Mouse (Mus musculus) ovary, adult 18-20 months (tissue): ENCODE measurements at regions not wholly inside any gene's neighbourhood (a gene's known extent, or its start where the extent isn't known, plus 50 kb on each side); places are given as distances from the start of the nearest gene placed in this dataset.

Experiments
- DNase-seq: peaks from one replicate; pipeline ENCODE4 v3.0.0; 2022; ENCODE audit warnings: low spot score, mixed read lengths

DNA sequence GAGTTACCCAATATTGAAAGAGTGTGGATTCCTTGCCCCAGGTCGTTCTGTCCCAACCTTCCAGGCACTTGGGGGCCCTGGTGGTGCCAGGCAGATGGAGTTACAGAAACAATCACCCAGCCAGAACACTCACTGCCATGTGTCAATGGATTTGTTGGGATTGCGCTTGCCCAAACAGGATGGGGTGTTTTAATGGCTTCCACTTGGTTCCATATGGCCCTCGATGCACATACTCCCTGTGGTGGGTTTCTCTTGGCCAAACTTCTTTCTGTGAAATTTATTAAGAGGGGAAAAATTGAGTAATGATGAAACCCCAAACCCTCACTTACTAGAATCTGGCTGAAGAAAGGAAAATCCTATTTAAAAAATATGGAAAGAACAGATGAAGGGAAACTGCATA, 146.8 kb downstream of the Spata18 start:
- no peak for DNase-seq

DNA sequence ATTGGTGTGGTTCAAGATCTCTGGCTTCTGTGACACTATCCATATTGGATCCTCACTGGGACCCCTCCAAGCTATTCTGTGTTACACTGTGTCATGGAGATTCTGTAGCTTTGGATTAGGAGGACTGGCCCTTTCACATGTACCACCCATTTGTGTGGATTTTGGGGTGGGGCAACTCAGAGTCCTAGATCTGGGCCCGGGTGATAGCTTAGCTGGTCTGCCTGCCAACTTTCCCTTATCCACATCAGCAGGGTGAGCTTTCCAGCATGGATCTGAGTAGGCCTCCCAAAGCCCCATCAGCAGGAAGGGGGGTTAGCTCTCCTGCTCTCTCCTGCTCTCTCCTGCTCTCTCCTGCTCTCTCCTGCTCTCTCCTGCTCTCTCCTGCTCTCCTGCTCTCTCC, 152.3 kb downstream of the Spata18 start:
- no peak for DNase-seq

DNA sequence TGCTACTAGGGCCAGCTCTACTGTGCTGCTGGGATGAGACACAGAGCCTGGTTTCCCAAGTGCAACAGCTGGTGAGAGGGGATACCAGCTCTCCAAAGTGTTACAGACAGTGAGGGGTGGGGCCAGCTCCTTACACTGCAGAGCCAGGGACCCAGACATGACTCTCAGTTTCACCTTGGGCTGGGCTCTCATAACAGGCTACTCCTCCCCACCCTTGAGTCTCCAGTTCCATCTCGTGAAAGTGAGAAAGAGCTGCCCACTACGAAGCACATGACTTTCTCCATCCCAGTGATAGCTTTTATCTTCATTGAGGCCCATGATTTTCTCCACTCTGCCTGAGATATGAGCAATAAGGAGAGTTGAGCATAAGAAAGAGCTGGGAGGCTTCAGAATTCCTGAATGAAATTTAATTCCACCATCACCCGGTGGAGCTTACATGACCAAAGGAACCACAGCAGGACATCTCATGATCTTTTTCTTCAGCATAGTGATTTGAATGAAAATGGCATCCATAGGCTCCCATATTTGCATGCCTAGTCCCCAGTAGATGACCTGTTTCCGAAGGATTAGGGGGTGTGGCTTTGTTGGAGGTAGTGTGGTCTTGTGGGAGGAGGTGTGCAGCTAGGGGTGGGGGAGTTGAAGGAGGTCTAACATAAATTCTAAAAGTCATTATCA, 153.5 kb downstream of the Spata18 start:
- DNase-seq: no peak

GRCm38 (mm10) chr5:73810660-73811059, 159.5 kb downstream of the Spata18 start:
- DNase-seq: no peak

- no peak for DNase-seq
Observed at GRCm38 (mm10) chr5:73811094-73811521, 159.9 kb downstream of the Spata18 start.

GRCm38 (mm10) chr5:73815752-73816151, 164.6 kb downstream of the Spata18 start:
- no peak for DNase-seq

DNA sequence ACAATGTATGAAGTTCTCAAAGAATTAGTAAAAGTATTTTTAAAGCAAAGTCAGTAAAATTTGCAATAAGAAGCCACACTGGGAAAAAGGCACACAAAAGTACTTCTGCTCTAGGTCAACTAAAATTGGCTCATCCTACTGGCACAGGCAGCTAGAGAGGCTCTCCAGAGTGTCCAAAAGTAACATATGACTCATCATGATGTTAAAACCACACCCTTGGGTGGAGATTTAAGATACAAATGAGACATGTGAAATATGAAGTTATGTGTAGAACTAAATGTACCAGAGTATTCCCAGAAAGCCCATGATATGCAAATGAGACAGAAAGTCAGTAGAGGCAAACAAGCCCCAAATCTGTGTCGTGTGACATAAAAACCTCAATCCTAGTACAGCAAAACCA, 166.0 kb downstream of the Spata18 start:
- DNase-seq: no peak

DNA sequence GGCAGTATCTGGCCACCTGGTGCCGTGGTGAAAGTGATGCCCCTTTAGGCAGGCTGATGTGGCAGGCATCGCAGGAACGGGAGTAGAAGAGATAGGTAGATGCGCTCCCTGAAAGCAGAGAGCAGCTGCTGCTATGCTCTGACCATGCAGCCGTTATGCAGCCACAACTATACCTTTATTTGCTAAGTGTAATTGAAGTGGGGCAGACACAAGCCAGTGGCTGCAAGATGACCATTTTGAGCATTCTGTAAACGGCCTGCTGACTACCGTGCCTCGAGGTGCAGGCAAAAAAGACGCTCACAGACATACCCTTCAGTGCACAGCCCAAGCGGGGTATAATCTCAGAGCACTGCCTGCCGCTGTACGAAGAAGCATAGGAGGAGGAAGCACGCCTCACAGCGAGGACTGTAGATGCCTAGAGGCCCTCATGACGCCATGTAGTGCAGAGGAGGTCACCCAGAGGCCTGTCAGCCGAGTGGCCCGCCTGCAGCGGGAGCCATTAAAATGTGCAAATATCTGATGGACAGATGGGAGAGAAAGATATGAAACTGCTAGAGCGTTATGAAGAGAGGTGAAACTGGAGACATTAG, 170.9 kb downstream of the Spata18 start:
- no peak for DNase-seq

- DNase-seq: no peak
Observed at GRCm38 (mm10) chr5:73823421-73823820, 172.2 kb downstream of the Spata18 start.

- no peak for DNase-seq
Observed at GRCm38 (mm10) chr5:73826941-73827340, 175.8 kb downstream of the Spata18 start.

DNA sequence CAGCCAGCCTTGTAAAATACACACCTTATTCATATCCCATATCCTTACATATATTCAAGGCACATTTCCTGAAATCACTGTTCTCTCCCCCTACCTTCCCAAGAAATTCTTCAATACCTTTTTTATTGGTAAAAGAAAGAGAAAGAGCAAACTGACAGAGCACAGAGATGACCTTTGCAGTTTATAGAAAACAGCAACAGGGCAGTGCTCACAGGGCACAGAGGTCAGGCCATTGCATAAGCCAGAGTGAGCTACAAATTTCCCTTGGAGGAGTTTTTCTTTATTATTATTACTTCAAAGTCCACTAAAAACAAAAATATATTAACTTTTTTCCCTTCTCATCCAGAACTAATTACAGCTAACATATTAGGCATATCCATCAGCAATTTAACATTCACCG, 182.5 kb downstream of the Spata18 start:
- no peak for DNase-seq

GRCm38 (mm10) chr5:73843776-73844175, 192.6 kb downstream of the Spata18 start:
- no peak for DNase-seq

DNA sequence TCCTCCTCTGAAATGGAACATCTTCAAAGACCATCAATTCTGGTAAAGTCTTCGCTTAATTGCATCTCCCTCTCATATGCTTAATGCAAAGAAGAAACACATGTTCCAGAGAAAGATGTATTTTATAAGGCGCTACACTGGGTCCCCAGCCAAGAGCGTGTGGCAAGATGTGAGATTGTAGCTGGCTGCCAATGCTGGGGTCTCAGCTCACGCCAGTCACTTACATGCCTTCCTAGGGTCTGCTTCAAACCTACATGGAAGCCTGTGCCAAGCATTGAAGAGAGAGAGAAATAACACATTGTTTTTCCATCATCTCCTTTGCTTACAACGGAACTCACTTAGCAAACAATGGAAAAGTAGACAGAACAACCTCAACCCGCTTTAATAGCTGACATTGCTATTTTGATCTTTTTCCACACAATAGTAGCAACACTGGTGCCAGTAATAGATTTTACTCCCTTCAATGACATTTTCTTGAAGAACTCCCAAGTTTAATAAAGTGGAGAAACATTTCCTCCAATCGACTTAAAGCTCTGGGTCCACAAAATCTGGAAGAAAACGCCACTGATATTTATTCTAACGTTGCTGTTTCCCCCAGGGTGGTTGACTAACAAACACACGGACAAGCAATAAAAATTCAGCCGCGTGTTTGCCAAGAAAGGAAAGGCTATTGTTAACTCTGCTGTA, 195.1 kb downstream of the Spata18 start:
- no peak for DNase-seq

DNA sequence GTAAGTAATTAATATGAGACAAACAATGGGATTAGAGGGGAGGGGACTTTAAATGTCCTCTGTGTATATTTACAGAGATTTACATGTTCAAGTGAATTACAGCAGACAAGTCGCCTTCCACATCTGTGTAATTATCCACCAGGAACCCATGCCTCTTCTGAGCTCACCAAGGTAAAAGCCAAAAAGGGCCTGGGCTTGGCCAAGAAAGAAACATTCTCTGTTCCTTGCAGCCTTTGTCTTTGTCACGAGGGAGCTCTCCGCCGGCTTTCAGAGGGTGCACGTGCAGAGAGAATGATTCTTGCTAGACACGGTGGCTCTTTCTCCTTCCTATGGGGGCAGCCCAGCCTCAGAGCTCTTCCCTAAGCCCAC, 195.6 kb downstream of the Spata18 start:
- DNase-seq: no peak

GRCm38 (mm10) chr5:73851501-73851900, 200.3 kb downstream of the Spata18 start:
- no peak for DNase-seq

DNA sequence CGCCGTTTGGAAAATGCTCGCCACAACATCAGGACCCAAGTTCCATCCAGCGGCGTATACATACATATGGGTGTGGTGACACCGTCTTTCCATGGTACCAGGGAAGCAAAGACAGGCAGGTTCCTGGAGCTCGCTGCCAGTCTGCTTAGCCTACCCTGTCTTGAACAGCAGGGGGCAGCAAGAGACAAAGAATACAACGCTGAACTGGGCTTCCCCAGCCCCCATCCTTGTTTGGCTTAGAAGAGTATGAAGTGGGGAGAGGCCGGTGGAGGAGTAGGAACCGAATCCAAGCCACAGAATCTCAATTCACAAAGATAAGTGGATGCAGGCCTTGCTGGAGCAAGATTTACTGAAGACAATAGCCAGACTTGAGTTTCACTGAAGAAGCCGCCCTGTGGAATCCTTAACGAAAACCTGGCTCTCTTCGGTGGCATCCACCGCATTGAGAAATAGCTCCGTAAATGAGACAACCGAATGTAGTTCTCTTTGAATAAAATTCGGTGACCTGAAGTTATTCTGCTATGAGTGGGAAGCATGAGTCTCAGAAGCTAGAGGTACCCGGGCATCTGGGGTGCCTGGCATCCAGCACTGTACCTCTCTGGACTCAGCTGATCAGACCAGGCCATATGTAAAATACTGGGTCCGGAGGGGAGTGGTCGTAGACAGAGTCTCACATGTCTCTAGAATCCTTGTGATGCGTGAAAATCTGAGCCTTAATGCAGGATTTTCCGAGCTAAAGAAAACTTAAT, 203.0 kb downstream of the Spata18 start:
- DNase-seq: peak; percentile 52

DNA sequence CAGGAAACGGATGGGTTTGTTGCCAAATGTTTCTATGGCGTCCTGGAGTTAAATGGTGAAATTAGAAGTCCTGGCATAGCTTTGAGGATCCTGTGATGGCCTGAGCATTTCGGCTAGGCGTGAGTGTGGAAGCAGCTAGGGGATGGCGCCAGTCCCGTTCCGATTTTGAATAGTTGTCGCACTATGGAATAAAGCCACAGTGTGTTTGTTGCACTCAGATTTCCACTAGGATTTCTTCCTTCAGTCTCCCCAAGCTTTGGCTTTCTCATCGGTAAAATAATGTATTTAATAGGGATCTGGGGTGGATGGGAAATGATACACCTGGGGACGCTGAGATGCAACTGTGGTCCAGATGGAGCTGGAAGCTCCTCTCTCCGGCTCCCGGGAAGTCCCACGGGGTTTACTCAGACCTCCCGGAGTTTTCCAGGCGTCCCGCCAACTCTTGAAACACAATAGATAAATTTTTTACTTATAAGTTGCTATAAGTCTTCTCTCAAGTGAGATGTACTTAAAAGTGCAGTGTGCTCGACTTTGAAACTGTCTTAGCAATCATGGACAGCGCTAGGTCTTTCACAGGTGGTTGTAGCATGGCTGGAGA, 203.7 kb downstream of the Spata18 start:
- DNase-seq: no peak

- DNase-seq: no peak
Observed at GRCm38 (mm10) chr5:73859320-73859719, 208.1 kb downstream of the Spata18 start.

- DNase-seq: no peak
Observed at GRCm38 (mm10) chr5:73864138-73864761, 204.0 kb downstream of the Usp46 start.

DNA sequence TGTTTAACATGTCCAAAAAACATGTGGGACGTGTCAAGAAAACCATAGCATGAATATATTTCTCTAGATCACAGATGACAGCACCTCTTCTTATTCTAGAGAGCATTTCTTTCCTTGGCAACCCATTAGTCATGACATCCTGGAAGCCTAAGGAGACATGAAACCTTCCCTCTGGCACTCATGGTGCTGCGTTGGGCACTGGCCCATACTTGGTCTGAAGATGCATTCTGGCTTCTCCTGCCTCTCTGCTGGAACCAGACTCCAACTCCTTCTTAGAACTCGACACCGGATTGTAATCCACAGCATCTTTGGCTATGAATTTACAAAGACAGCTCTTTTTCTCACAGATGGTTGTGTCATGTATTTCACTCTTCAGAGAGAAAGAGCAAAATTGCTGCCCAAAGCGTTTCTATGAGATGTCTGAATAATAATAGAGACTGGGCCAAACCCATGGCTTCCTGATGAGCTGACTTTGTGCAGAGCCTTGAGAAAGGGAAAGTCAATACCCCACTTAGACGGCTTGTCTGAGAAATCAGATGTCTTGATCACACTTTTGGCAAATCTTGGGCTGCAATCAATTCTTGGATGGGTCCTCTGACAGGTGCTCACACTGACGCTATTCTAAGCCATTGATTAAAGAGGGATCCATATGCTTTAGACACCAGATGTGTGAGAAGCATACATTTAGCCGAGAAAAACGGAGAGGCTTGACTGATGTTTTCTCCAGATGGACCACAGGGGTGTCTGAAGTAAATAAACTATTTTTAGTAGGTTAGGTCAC, 195.4 kb downstream of the Usp46 start:
- no peak for DNase-seq

GRCm38 (mm10) chr5:73874770-73875169, 193.5 kb downstream of the Usp46 start:
- DNase-seq: no peak
